Mouse (Mus musculus): Measurements from ENCODE around the gene Kcnd3.

The Kcnd3 gene

DNA sequence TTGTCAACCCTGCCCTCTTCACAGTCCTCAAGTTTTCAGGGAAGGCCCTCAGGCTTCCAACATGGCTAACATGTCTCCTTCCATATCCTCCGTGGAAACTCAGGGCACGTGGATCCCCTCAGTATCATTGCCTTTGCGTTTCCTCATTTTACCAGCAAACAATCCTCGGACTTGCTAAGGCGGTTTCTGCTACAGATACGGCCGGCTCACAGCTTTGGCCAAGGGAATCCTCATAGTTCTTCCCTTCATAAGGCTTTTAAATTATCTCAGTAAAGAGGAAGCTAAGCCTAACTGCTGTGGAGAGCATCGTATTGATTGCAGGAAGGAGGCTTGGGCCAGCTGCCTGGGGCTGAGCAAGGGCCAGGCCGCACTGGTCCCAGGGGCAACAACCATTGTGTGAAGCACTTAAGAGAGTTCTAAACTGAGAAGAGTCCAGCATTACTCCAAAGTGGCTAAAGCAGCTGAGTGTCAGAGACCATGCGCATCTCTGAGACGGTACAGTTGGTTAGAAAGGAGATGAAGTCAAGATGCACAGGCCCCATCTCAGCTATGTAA lies 203.0 kb downstream of the Kcnd3 start:
- DNase-seq (ENCODE audit: low spot score in 2 of 2) = no peak

DNA sequence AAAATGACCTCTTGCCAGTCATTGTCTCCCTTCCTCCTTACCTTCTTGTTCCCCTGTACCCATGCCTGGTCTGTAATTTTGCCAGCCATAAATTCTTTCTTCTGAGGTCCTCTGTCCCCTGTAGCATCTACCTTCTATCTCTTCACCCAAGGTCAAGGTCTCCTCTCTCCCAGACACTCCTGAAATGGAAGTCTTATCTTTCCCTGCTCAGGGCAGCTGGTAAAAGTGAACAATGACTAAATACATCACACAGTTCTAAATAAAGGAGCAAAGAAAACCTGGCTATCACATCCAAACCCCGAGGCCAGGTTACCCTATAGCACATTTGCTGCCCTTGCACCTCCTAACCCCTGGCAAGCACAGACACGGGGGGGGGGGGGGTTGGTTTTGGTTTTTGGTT lies 208.4 kb downstream of the Kcnd3 start:
- DNase-seq (ENCODE audit: low spot score in 2 of 2) = no peak

DNA sequence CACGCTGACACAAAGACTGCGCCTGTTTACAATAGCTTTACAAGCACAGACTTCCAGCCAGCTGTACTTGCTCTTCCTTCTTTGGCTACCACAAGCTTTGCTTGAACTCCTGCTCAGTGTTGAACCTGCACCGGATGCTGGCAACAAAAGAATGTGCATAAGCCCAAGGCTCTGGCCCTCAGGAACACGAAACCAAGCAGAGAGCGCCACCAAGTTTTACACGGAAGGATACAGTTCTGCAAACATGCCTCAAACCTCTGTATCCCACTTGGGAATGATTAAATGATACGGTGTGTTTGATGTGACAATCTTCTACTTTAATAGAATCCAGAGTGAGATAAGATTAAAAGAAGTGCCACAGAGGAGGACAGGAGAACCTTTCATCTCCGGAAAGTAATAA lies 210.9 kb downstream of the Kcnd3 start:
- no peak for DNase-seq (ENCODE audit: low spot score in 2 of 2)

DNA sequence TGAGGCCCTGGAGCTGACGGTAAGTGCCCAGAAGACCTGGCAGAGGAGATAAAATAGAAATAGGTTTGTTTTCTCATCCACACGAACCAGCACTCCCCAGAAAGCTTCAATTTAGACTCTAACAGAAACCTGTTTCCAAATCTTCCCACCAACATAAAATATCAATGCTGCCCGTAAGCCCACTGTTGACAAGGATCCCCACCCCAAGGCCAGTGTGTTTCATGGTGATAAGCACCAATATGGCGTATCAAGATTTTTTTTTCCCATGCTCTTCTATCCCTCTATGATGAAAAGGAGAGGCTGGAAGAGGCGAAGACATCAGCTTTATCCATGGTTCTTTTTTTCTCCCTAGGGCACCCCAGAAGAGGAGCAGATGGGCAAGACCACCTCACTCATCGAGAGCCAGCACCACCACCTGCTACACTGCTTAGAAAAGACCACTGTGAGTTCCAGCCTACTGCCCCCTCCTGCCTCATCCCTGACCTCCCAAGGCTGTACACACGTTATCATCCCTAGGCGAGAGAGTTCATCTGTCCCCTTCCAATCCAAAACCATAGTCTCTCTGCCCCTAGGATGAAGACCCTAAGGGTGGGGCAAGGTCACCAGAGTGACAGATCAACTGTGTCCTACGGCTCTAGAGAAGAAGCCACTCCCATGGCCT lies 213.1 kb downstream of the Kcnd3 start:
- no peak for DNase-seq (ENCODE audit: low spot score in 2 of 2)

DNA sequence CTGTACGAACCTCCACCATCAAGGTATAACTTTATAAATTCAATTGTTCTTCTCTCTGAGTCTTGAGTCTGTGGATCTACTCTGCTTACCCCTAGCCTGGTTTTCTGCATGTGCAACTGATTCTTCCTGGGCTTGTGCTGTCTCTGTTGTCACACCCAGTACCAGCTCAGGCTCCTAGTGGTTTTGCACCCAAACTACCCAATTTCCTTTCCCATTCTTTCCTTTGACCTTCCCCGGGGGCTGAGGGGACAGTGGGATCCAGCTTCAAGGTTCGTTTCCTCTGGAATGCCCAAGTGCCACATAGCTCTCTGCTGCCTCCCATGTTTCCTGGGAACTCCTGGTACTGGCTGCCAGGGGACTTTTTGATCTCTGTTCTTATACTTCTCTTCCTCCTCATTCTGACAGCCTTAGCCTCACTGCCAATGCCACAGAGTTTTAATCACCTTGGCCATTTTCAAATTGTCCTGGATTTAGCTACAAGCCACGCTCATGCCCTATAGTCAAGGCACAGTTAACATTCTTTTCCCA lies 214.9 kb downstream of the Kcnd3 start:
- DNase-seq (ENCODE audit: low spot score in 2 of 2) = no peak

DNA sequence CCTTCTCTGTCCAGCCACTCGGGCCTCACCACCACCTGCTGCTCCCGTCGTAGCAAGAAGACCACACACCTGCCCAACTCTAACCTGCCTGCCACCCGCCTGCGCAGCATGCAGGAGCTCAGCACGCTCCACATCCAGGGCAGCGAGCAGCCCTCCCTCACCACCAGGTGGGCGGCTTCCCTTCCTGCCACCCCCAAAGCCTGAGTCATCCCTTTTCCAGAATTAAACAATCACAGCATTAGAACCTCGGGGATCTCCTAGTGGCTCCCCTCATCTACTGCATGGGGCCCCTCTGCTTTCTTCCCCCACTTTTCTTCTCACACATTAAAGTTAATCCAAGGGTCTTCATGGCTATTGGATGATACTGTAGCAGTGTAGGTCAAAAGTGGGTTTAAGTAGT lies 216.0 kb downstream of the Kcnd3 start:
- DNase-seq (ENCODE audit: low spot score in 2 of 2) = no peak

DNA sequence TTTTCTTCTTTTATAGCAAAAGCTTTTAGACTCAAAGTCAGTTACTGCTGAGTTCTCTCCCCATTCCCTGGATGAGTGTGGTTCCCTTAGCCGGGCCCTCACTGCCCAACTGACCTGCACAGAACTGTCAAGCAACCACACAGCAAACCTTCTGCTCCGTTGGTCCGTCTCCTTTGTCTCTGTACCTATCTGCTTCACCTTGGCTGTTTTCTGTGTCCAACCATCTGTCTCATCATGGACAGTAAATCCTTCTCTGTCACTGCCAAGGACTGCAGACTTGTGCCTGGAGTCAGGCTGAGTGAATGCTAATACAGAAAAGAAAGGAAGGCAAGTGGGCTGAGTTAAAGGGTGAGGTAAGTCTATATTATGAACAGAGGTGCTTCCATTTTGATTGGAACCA lies 217.6 kb downstream of the Kcnd3 start:
- DNase-seq (ENCODE audit: low spot score in 2 of 2) = no peak

DNA sequence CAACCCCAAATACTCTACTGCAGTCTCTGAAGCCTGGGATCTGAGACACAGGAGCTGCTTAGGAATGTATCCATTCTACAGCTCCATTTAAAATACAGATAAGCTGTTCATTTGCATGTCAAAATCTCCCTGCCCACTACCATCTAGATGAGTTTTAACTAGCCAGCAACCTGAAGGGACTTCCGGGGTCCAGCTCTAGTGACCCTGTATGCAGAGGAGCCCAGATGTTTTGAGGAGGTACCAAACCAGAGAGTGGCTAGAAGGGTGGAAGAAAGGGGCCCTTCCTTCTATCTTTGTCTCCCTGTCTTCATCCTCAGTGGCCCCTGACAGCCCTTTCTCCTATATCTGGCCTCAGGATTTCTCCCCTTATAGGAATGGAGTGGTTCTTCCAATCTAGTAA lies 218.7 kb downstream of the Kcnd3 start:
- no peak for DNase-seq (ENCODE audit: low spot score in 2 of 2)

DNA sequence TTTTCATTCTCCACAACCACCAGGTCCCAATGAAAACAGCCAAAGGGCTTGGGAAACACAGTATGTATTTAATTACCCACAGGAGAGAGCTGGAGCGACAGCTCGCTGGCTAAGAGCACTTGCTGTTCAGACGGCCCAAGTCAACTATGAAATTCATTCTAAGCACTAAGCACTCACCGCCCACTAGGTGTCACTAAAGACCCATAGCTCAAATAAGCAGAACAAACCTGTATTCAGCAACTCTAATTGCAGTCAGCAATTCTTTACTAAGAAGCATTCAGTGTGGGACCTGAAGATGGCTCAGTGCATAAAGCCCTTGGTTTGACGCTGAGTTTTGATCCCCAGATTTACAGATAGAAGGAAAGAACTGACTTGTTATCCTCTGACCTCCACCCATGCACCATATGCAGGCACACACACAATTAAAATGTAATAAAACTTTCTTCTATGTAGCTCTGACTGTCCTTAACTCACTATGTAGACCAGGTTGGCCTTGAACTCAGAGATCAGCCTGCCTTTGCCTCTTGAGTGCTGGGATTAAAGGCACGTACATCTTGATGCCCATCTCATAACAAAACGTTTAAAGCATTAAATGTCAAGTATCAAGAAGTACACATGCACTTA lies 222.6 kb downstream of the Kcnd3 start:
- peak; percentile 51 to 53 for DNase-seq (ENCODE audit: low spot score in 2 of 2)

DNA sequence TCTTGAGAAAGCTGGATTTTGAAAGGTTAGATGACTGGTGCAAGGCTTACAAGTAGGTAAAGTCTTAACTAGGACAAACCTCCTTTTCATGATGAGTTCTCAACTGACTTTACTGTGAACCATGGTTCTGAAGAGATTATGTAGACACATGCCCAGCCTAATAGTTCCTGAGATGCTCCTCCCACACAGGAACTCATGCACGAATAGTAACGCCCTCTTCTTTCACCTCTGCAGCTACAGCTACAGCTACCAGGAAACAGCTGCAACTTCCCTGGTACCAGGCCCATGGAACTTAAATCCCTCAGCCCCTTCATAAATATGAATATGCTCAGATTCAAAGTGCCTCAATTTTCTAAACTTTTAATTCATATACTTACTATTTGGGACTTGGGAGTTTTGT lies 223.8 kb downstream of the Kcnd3 start:
- no peak for DNase-seq (ENCODE audit: low spot score in 2 of 2)

DNA sequence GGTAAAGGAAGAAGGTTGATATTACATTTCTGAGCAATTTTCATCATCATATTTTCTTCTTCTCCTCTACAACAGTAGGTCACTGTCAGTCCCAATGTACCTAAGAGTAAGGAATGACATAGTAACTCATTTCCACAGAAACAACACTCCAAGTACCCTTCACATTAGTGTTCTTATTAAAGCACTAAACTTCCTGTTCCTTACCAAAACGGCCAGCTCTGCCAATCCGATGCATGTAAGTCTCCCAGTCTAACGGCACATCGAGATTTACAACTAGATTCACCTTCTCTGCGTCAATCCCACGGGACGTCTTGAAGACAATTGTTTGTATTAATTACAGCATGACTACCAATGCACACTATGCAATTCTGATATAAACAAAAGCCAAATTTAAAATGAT lies 228.2 kb downstream of the Kcnd3 start:
- DNase-seq (ENCODE audit: low spot score in 2 of 2) = no peak

DNA sequence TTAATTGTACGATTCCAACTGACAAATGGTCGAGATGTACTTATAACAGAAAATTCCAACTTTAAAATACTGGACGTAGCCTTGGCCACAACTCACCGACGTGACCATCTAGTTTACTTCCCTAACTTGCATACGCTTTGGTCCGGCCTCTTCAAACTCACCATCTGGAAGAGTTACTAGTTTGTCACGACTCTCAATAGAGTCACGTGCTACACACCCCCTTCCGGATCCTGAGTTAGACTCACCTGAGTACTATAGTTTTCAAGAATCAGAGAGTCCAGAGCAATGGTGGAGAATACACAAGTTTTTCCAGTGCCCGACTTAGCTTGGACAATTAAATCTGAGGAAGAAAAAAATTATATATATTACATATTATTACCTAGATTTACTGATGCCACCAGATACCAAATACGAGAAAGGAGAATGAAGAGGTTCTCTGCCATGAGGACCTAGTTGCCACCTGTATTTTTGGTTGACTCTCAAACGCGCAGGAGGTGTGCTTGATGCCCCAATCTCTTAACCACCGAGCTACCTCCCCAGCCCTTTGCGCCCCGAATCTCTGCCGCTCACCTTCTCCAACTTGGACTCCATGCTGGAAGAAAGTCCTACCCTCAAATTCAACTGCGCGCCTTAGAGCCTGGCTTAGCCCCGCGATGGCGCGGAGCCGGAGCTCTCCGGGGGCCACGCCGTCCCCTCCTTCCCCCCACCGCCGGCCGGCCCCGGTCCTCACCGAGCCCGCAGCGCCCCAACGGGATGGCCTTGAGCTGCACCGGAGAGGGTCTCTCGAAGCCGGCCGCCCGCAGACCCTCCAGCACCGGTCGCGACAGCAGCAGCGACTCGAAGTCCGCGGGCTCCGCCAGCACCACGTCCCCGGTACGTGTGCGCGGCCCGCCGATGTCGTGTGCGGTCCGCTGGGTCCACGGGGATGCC lies 234.5 kb downstream of the Kcnd3 start:
- no peak for DNase-seq (ENCODE audit: low spot score in 2 of 2)

DNA sequence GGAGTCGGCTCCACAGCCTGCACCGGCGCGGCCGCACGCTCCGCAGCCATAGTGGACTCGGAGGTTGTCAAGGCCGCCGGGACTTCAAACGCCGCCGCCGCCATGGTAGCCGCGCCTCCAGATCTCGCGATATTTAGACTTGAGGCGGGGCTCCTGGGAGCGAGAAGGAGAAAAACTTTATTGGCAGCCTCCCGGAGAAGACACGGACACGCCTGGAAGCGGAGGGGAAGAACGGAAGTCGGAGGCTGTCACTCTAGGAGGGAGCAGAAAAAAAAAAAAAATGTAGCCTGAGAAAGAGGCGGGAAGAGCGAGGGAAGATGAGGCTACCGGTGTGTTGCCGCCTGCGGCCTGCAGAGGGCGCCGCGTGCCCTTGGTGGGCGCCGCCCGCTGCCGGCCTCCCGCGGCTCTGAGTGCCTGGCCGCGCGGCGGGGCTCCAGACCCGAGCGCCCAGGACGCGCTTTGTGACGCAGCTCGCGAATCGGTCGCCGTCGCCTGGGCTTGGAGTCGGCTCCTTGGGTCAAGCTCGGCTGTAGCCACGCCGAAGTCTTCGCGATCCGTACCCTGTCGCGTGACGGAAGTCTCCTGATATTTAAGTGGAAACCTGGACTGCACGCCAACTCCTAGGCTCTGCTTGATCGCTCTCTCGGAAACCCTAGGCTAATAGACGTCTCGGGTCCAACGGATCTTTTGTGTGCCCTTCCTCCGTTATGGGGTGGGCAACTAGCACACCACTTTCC lies 235.4 kb downstream of the Kcnd3 start, which contains the start of gene Ddx20:
Gene Ddx20, minus strand, starts transcription at position 251 of the 737 bp plus-strand sequence.
- DNase-seq (ENCODE audit: low spot score in 2 of 2) = peak; percentile 94

DNA sequence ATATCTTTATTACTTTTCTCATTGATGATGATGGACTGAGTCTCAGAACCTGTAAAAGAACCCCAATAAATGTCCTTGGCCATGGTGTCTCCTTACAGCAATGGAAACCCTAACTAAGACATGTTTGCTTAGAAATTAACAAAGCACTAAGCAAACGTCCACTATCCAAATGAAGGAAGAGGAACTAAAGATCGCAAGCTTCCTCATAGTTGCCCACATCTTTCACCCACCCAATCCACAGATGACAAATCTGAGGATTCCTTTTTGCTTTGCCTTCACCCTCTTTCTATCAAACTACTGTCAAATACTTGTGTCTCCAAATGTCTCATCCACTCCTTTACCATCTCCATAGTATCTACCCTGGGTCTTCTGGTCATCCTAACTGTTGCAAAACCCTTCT lies 236.4 kb downstream of the Kcnd3 start:
- DNase-seq (ENCODE audit: low spot score in 2 of 2) = no peak

DNA sequence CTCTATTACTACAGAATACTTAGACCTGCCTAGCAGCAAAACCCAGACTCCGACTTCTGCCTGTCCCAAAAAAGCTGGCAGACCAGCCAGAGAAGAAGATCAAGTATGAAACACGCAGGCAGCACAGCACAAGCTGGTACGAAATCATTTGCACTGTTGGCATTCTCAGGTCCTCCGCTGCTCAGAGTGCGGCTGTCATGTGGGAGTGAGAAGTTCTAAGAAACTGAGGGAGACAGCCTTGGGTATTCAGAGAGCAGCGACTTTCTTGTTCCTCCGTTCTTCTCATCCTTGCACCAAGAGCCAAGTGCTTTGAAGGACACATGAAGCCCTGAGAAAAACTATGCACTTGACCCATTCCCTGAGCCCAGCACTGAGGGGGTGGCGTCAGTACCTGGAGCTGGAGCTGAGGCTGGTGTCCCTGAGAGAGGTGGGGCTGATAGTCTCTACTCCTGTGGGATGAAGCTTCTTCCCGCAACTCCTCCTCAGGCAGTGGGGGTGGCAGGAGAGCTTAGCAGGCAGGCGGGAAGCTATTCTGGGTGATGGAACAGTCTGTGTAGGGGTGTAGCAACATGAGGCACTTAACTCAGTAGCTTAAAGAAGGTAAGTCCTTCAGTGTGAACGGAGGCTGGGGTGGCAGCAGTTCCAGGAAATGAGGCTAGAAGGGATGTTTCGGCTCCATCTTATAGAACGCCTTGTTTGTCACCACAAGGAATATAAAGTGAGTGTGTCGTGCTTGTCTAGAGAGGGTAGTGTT lies 241.4 kb downstream of the Kcnd3 start:
- peak in 1 of 2 experiments; percentile 81 for DNase-seq (ENCODE audit: low spot score in 2 of 2)

DNA sequence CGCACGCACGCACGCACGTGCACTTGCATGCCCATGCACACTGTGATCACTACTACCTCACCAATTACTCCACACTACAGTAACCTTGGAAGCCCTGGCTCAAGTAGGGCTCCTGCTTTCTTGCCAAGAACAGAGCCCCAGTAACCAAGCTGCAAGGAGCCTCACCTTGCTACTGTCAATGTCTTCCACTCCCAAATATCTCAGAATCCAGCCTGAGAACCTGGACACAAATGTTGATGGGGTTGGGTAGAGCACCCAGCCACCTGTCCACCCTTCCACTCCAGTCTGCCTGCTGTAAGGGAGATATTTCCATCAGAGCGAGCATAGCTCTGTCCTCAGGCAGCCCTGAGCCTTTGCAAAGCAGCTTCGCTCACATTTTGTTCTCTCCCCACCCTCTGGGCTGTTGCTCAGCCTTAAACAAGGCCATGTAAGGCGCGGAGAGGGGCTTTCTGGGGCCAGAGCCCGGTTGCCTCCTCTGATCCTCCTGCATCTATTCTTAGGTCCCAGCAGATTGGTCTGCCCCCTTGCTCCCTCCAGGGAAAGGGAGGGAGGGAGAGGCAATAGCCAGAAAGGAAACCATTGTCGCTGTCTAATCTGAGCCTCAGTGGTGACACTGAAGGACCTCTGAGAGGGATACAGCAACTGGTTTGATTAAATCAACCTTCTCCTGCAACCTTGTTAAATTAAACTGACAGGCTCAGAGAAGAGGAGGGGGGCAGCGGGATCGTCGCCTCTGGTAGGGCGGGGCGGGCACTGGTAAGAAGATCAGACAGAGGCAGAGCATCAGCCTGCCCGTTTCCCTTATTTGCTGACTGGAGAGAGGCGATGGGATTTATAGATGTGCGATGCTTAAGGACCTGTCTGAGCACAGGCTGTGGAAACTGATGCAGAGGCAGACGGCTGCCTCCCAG lies 243.6 kb downstream of the Kcnd3 start:
- no peak for DNase-seq (ENCODE audit: low spot score in 2 of 2)

DNA sequence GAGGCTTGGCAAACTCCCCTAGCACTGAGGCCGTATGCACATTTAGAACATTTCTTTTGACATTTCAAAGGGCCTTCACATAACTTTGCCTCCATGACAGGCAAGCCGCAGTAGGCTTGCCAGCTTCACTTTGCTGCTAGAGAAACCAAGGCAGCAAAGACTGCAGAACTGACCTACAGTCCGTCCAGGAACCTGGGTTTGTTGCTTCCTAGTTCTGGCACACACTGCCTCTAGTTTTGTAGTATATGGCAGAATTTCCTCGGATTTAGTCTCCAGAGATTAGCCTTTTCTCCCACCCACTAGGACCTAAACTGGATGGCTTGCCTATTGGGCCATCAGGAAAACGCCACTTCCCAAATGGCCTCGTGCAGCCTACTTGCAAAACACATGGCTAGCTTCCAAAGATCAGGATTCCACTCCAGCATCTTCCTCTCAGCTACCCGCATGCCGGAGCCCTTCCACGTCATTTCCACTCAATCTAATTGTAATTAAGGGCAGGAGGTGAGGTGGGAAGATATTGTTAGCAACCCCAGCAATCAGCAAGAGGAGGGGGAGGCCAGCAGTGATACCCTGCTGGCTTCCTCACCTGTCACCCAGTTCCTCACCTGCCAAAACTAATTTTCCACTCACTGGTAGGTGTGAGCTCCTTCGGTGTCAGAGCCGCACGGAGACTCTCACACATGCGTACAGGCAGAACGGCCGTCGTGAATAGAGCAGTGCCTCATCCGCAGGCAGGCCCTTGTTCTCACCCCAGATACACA lies 244.4 kb downstream of the Kcnd3 start:
- no peak for DNase-seq (ENCODE audit: low spot score in 2 of 2)

DNA sequence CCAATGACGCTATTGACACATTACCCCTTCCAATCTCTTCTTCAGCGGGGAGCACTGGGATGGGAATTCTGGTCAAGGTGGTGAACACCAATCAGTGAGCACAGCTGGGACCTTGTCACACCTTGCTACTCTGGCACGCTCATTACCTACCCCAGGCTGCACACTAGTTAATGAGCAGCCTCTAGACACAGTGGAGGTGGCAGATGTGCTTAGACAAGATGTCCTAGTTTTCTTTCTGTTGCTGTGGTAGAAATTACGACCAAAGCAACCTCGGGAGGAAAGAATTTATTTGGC lies 245.0 kb downstream of the Kcnd3 start:
- DNase-seq (ENCODE audit: low spot score in 2 of 2) = no peak

DNA sequence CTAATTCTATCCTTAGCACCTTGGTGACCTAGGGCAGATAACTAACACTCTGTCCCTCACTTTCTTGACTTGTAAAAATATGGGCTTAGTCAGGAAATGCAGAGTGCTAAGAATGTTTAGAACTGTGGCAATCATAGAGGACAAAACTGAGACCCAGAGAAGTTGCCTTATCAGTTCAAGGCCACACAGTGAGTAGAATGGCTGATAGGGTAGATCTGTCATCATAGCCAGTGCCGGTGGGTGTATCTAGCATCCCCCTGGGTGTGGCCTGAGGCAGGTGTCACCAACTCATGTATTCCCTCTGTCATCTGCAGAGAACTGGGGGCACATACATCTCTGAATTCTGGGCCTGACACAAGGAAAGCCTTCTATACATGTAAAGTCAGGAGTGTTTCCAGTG lies 246.2 kb downstream of the Kcnd3 start:
- no peak for DNase-seq (ENCODE audit: low spot score in 2 of 2)
